Mouse (Mus musculus) olfactory bulb, adult 2 months (tissue): ENCODE data around the gene Ankrd2.

ENCODE experiments used
- CTCF ChIP-seq: fragments of 200-500 bp; IDR thresholded peaks from 2 replicates; pipeline ENCODE4 v1.5.1; 2012; ENCODE audit warnings: low read depth, mild to moderate bottlenecking, low read length, moderate library complexity; ENCODE audit not compliant: insufficient read depth
- POLR2A ChIP-seq: fragments of 200-500 bp; IDR thresholded peaks from 2 replicates; pipeline ENCODE4 v1.6.1; 2012; ENCODE audit warnings: mild to moderate bottlenecking, low read depth, low read length, moderate library complexity; ENCODE audit not compliant: insufficient read depth

DNA sequence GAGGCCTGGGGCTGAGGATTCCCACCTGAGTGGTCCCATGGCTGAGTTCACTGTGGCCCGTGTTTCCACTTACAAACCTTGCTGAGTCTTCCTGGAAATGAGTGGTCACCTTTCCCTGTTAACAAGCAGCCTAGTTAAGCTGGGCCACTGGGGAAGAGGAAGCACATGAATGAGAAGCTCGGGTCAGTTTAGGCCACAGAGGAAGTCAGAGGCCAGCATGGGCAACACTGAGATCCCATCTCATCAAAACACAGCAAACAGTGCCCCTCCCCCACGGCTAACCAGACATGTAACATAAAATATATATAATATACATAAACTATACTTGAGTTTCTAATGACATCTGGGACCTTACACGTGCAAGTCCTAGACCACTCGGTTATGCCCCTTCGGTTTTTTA, 46.0 kb upstream of the Ankrd2 start:
- TF ChIP-seq CTCF (no peak), POLR2A (no peak)
